Mouse (Mus musculus): ENCODE measurements around the gene Hoxd3. TPM values are rescaled to one million over a fixed set of nuclear protein-coding genes. Genes with fewer than 3 reads are reported as not detected.

Hoxd3 gene
- polyA plus RNA-seq, 1 experiment from 2014 or later = not detected

DNA sequence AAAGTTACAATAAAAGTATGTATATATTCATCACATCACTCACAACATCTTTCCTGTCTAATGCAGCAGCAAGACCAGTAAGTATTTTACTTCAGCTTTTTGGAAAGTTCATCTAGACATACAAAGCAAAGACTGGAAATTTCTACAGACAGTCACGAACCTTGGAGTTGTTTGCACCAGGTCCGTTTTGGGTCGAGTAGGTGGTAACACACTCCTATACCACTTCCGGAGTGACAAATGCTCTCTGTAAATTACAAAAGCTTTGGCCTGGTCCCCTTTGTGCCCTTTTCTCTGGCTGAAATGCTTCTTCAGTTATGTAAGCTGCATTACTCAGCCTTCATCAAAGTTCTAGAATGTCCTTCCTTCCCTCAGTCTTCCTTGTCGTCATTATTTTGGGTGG lies 42.0 kb downstream of the Hoxd3 start:
- H3K27ac ChIP-seq (replicated peaks) = no peak overlapping the region
- no peaks in the 10 kb centered on the region for H3K36me3 ChIP-seq (replicated peaks)
- H3K9me3 ChIP-seq (replicated peaks) = no peaks in the 10 kb centered on the region
- no peak for ATAC-seq (ENCODE audit: insufficient read depth)
- H3K9ac ChIP-seq = no peak overlapping the region
- H3K27me3 ChIP-seq = peaks cover 97% of the 10 kb centered on the region
- WGBS (ENCODE audit: insufficient replicate concordance) = 13% methylated on average over 5 of the region's 5 CpGs
- no peak overlapping the region for H3K4me3 ChIP-seq (replicated peaks)
- no peaks in the 10 kb centered on the region for H3K4me1 ChIP-seq (replicated peaks)
- no peak overlapping the region for H3K4me2 ChIP-seq

- Histone ChIP-seq H3K4me2 (no peak overlapping the region), H3K27ac (replicated peaks) (no peak overlapping the region), H3K27me3 (peaks cover 90% of the 10 kb centered on the region), H3K9ac (no peak overlapping the region), H3K4me3 (replicated peaks) (no peak overlapping the region), H3K36me3 (replicated peaks) (no peaks in the 10 kb centered on the region), H3K9me3 (replicated peaks) (no peaks in the 10 kb centered on the region), H3K4me1 (replicated peaks) (peaks cover 4% of the 10 kb centered on the region; the same call in 1 of the 2 replicates)
- 3% methylated on average over 1 of the region's 1 CpGs for WGBS (ENCODE audit: insufficient replicate concordance)
- ATAC-seq (ENCODE audit: insufficient read depth) = no peak
These were observed 48.4 kb downstream of the Hoxd3 start for GRCm38 (mm10) chr2:74760146-74760545.

GRCm38 (mm10) chr2:74761941-74762340 lies 50.2 kb downstream of the Hoxd3 start:
- H3K9ac ChIP-seq = no peak overlapping the region
- 3% methylated on average over 13 of the region's 13 CpGs for whole genome bisulfite sequencing (ENCODE audit: insufficient replicate concordance)
- peaks cover 4% of the 10 kb centered on the region; the same call in 1 of the 2 replicates for H3K4me1 ChIP-seq (replicated peaks)
- ATAC-seq (ENCODE audit: insufficient read depth) = no peak
- no peak overlapping the region for H3K4me2 ChIP-seq
- H3K27me3 ChIP-seq = peaks cover 92% of the 10 kb centered on the region
- H3K9me3 ChIP-seq (replicated peaks) = no peaks in the 10 kb centered on the region
- no peak overlapping the region for H3K27ac ChIP-seq (replicated peaks)
- H3K4me3 ChIP-seq (replicated peaks) = no peak overlapping the region
- no peaks in the 10 kb centered on the region for H3K36me3 ChIP-seq (replicated peaks)

- no peak for ATAC-seq (ENCODE audit: insufficient read depth)
- H3K9me3 ChIP-seq (replicated peaks) = no peaks in the 10 kb centered on the region
These were observed 51.0 kb downstream of the Hoxd3 start, which contains the start of gene Hoxd1 for GRCm38 (mm10) chr2:74762522-74763244. Hoxd1 (plus strand) TSS chr2:74762980.

DNA sequence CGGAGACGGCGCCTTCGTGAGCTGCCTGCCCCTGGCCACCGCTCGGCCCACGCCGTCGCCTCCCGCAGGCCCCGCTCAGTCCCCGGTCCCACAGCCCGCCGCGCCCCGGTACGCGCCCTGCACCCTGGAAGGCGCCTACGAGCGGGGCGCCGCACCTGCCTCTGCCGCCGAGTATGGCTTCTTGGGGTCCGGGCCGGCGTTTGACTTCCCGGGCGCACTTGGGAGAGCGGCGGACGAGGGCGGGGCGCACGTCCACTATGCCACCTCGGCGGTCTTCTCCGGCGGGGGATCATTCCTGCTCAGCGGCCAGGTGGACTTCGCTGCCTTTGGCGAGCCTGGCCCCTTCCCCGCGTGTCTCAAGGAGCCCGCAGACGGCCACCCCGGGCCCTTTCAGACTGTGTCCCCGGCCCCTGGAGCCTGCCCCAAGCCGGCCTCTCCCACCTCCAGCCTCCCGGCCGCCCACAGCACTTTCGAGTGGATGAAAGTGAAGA lies 51.6 kb downstream of the Hoxd3 start:
- 2% methylated on average over 53 of the region's 53 CpGs for whole genome bisulfite sequencing (ENCODE audit: insufficient replicate concordance)
- peaks cover 4% of the 10 kb centered on the region; the same call in 1 of the 2 replicates for H3K4me1 ChIP-seq (replicated peaks)
- H3K36me3 ChIP-seq (replicated peaks) = no peaks in the 10 kb centered on the region
- no peak for ATAC-seq (ENCODE audit: insufficient read depth)
- no peaks in the 10 kb centered on the region for H3K9me3 ChIP-seq (replicated peaks)
- H3K4me3 ChIP-seq (replicated peaks) = peak overlapping the region; percentile 33; the same call in 1 of the 2 replicates
- peaks cover 85% of the 10 kb centered on the region for H3K27me3 ChIP-seq
- peak overlapping the region; percentile 55 for H3K4me2 ChIP-seq
- H3K9ac ChIP-seq = no peak overlapping the region
- no peak overlapping the region for H3K27ac ChIP-seq (replicated peaks)

More at GRCm38 (mm10) chr2:74762522-74763244, 51.0 kb downstream of the Hoxd3 start, which contains the start of gene Hoxd1:
- Histone ChIP-seq H3K4me3 (replicated peaks) (peak within 1 kb of the TSS; percentile 33), H3K27ac (replicated peaks) (no peak within 1 kb of the TSS), H3K9ac (no peak within 1 kb of the TSS), H3K4me1 (replicated peaks) (peaks cover 4% of the 10 kb centered on the region; the same call in 1 of the 2 replicates), H3K36me3 (replicated peaks) (no peaks in the 10 kb centered on the region), H3K4me2 (peak within 1 kb of the TSS; percentile 55), H3K27me3 (peaks cover 90% of the 10 kb centered on the region)
- whole genome bisulfite sequencing (ENCODE audit: insufficient replicate concordance) = under 1% methylated on average over 60 of the region's 61 CpGs

- H3K4me1 ChIP-seq (replicated peaks) = peaks cover 4% of the 10 kb centered on the region; the same call in 1 of the 2 replicates
- H3K4me2 ChIP-seq = no peak overlapping the region
- no peaks in the 10 kb centered on the region for H3K9me3 ChIP-seq (replicated peaks)
- peaks cover 88% of the 10 kb centered on the region for H3K27me3 ChIP-seq
- H3K27ac ChIP-seq (replicated peaks) = no peak overlapping the region
- no peak overlapping the region for H3K4me3 ChIP-seq (replicated peaks)
- H3K9ac ChIP-seq = no peak overlapping the region
- no peak for ATAC-seq (ENCODE audit: insufficient read depth)
- 40% methylated on average over 10 of the region's 10 CpGs for WGBS (ENCODE audit: insufficient replicate concordance)
- H3K36me3 ChIP-seq (replicated peaks) = no peaks in the 10 kb centered on the region
These were observed 52.2 kb downstream of the Hoxd3 start for GRCm38 (mm10) chr2:74763976-74764375.

DNA sequence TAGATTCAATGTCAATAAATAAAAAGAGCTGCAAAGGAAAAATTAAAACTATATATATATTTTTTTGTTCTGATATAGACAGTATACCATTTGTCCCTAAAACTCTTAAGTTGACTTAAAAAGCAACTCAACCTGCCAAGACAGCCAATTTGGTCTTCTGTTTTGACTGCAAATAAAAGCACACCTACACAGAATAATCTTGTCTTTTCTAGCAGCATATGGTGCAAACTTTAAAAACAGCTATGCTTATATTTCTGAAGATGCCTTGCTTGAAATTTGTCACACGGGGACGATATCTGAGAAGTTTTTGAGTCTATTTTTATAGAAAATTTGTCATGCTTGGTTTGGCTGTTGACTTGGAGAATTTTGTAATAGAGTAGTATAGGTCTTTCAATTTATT lies 62.6 kb downstream of the Hoxd3 start:
- Histone ChIP-seq H3K4me2 (no peak overlapping the region), H3K4me3 (replicated peaks) (no peak overlapping the region), H3K9me3 (replicated peaks) (no peaks in the 10 kb centered on the region), H3K36me3 (replicated peaks) (no peaks in the 10 kb centered on the region), H3K27ac (replicated peaks) (no peak overlapping the region), H3K9ac (no peak overlapping the region), H3K4me1 (replicated peaks) (no peaks in the 10 kb centered on the region), H3K27me3 (peaks cover 3% of the 10 kb centered on the region; the same call in 1 of the 2 replicates)
- 71% methylated on average over 2 of the region's 2 CpGs for WGBS (ENCODE audit: insufficient replicate concordance)
- ATAC-seq (ENCODE audit: insufficient read depth) = no peak

GRCm38 (mm10) chr2:74777536-74778275 lies 66.0 kb downstream of the Hoxd3 start:
- no peaks in the 10 kb centered on the region for H3K36me3 ChIP-seq (replicated peaks)
- no peak overlapping the region for H3K4me3 ChIP-seq (replicated peaks)
- H3K27ac ChIP-seq (replicated peaks) = no peak overlapping the region
- H3K9ac ChIP-seq = no peak overlapping the region
- no peak for ATAC-seq (ENCODE audit: insufficient read depth)
- no peaks in the 10 kb centered on the region for H3K4me1 ChIP-seq (replicated peaks)
- H3K4me2 ChIP-seq = no peak overlapping the region
- H3K27me3 ChIP-seq = no peaks in the 10 kb centered on the region
- H3K9me3 ChIP-seq (replicated peaks) = no peaks in the 10 kb centered on the region
- WGBS (ENCODE audit: insufficient replicate concordance) = 57% methylated on average over 13 of the region's 13 CpGs

- Histone ChIP-seq H3K27ac (replicated peaks) (no peak overlapping the region), H3K4me2 (no peak overlapping the region), H3K9ac (no peak overlapping the region), H3K4me3 (replicated peaks) (no peak overlapping the region), H3K36me3 (replicated peaks) (no peaks in the 10 kb centered on the region), H3K9me3 (replicated peaks) (no peaks in the 10 kb centered on the region), H3K27me3 (no peaks in the 10 kb centered on the region), H3K4me1 (replicated peaks) (no peaks in the 10 kb centered on the region)
- ATAC-seq (ENCODE audit: insufficient read depth) = no peak
- 83% methylated on average over 5 of the region's 5 CpGs for whole genome bisulfite sequencing (ENCODE audit: insufficient replicate concordance)
These were observed 69.7 kb downstream of the Hoxd3 start for GRCm38 (mm10) chr2:74781386-74781785.

- Histone ChIP-seq H3K36me3 (replicated peaks) (no peaks in the 10 kb centered on the region), H3K27ac (replicated peaks) (no peak overlapping the region), H3K9me3 (replicated peaks) (no peaks in the 10 kb centered on the region), H3K4me3 (replicated peaks) (no peak overlapping the region), H3K4me1 (replicated peaks) (no peaks in the 10 kb centered on the region), H3K4me2 (no peak overlapping the region), H3K27me3 (peaks cover 5% of the 10 kb centered on the region; the same call in 1 of the 2 replicates), H3K9ac (no peak overlapping the region)
- 50% methylated on average over 7 of the region's 7 CpGs for WGBS (ENCODE audit: insufficient replicate concordance)
- ATAC-seq (ENCODE audit: insufficient read depth) = no peak
These were observed 83.8 kb downstream of the Hoxd3 start for GRCm38 (mm10) chr2:74795531-74795930.
